Mouse (Mus musculus) testis, adult 2 months (tissue): ENCODE data around the gene Csrnp3. TPM values are rescaled to one million over a fixed set of nuclear protein-coding genes. Genes with fewer than 3 reads are reported as not detected.

ENCODE experiments used
- H3K27ac ChIP-seq: fragments of 200-500 bp; 2 replicates; pipeline ENCODE4 v1.5.1; 2012; ENCODE audit warnings: low read depth, low read length; ENCODE audit not compliant: control insufficient read depth, insufficient read depth
- H3K27me3 ChIP-seq: fragments of 200-500 bp; 2 replicates; pipeline ENCODE4 v1.6.1; 2012; ENCODE audit warnings: mild to moderate bottlenecking, low read length, moderate library complexity; ENCODE audit not compliant: control insufficient read depth, insufficient read depth
- H3K36me3 ChIP-seq: fragments of 200-500 bp; 2 replicates; pipeline ENCODE4 v1.6.1; 2012; ENCODE audit warnings: mild to moderate bottlenecking, low read length; ENCODE audit not compliant: control insufficient read depth, insufficient read depth
- H3K4me1 ChIP-seq: fragments of 200-500 bp; 2 replicates; pipeline ENCODE4 v1.6.1; 2012; ENCODE audit warnings: low read length; ENCODE audit not compliant: control insufficient read depth, insufficient read depth
- H3K4me3 ChIP-seq: fragments of 200-500 bp; 2 replicates; pipeline ENCODE4 v1.5.1; 2012; ENCODE audit warnings: low read depth, mild to moderate bottlenecking, low read length, moderate library complexity, mixed read lengths; ENCODE audit not compliant: control insufficient read depth
- CTCF ChIP-seq: fragments of 200-500 bp; IDR thresholded peaks from 2 replicates; pipeline ENCODE4 v1.5.1; 2012; ENCODE audit warnings: low read depth, mild to moderate bottlenecking, inconsistent platforms, low read length, moderate library complexity; ENCODE audit not compliant: control insufficient read depth, insufficient read depth, insufficient replicate concordance
- POLR2A ChIP-seq: fragments of 200-500 bp; IDR thresholded peaks from 2 replicates; pipeline ENCODE4 v1.6.1; 2012; ENCODE audit warnings: low read depth, mild to moderate bottlenecking, inconsistent platforms, low read length, moderate library complexity; ENCODE audit not compliant: control insufficient read depth
- polyA plus RNA-seq: library from polyadenylated mRNA; depleted of rRNA; stranded (reverse); fragments of >200 nt; gene quantifications from 2 replicates; pipeline ENCODE4 v1.2.3, GENCODE M21; 2012

Csrnp3 gene
- polyA plus RNA-seq, 1 experiment, result 9.4 TPM

DNA sequence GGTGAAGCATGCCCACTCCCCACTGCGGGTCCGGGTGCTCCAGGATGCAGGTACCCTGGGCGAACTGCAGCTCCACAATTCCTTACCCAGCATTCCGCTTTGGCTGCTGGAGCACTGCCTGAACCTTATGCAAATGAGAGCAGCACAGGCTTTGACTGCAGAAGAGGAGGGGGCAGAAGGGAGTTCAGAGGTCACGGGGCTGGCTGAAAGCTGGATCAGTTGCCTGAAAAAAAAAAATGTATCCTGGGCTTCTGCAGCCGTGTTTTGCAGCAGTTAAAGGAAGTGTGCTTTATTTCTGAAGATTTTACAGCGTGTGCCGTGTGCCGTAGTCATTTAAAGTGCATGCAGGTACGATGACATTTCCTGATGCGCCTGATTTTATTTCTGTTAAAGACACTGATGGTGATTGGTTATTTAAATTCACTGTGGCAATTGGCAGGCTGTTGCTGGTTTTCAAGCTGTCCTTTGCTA, 86.3 kb downstream of the Csrnp3 start:
- no peak for TF ChIP-seq POLR2A
- TF ChIP-seq CTCF, result no peak
- no peaks in the 10 kb centered on the region for H3K36me3 ChIP-seq
- peaks cover 2% of the 10 kb centered on the region for H3K4me1 ChIP-seq
- no peaks in the 10 kb centered on the region for H3K27me3 ChIP-seq
- peak overlapping the region; percentile 77 for H3K4me3 ChIP-seq
- no peak overlapping the region for H3K27ac ChIP-seq

- Histone ChIP-seq H3K36me3 (no peaks in the 10 kb centered on the region), H3K4me3 (no peak overlapping the region), H3K27ac (no peak overlapping the region), H3K4me1 (peaks cover 2% of the 10 kb centered on the region), H3K27me3 (no peaks in the 10 kb centered on the region)
- TF ChIP-seq CTCF (no peak), POLR2A (no peak)
These were observed 88.5 kb downstream of the Csrnp3 start for GRCm38 (mm10) chr2:65934099-65934498.

GRCm38 (mm10) chr2:65938900-65939299, 93.3 kb downstream of the Csrnp3 start:
- H3K27ac ChIP-seq, result no peak overlapping the region
- H3K4me1 ChIP-seq, result no peaks in the 10 kb centered on the region
- no peaks in the 10 kb centered on the region for H3K36me3 ChIP-seq
- H3K4me3 ChIP-seq, result no peak overlapping the region
- H3K27me3 ChIP-seq, result no peaks in the 10 kb centered on the region
- TF ChIP-seq CTCF, result no peak
- no peak for TF ChIP-seq POLR2A

- Histone ChIP-seq H3K36me3 (no peaks in the 10 kb centered on the region), H3K27ac (no peak overlapping the region), H3K27me3 (no peaks in the 10 kb centered on the region), H3K4me1 (no peaks in the 10 kb centered on the region), H3K4me3 (no peak overlapping the region)
- no peak for TF ChIP-seq CTCF
- no peak for TF ChIP-seq POLR2A
These were observed 94.8 kb downstream of the Csrnp3 start for GRCm38 (mm10) chr2:65940351-65940750.

DNA sequence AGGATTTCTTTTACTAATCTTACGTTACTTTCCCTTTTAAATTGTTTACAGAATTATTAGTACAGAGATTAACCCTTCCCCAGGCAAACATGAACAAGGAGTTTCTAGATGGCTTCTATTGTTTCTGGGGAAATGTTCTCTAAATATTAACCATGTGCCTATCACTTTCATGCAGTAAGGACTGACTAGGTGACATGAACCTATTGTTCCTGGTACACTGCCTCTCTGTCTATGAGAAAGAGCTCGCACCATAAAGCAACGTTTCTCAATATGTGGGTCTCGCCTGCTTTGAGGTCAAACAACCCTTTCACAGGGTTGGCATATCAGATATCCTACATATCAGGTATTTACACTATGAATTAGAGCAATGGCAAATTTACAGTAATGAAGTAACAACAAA, 96.8 kb downstream of the Csrnp3 start:
- no peak overlapping the region for H3K27ac ChIP-seq

DNA sequence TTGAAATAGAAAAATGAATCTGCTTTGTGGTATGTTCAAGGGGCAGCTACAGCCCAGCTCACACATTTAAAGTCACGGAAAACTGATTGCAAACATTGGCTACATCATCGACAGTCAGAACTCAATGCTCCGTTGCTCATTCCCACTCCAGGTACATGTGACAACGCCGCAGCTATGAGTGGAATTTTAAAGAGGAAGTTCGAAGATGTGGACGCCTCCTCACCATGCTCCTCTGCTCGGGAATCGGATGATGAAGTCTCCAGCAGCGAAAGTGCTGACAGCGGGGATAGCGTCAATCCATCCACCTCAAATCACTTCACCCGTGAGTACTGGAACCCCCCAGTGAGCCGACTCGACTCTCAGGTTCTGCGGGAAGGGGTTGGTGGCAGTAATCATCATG, 103.2 kb downstream of the Csrnp3 start:
- H3K36me3 ChIP-seq, result no peaks in the 10 kb centered on the region
- peak overlapping the region; percentile 8 for H3K4me3 ChIP-seq
- H3K27ac ChIP-seq, result no peak overlapping the region
- no peak for TF ChIP-seq CTCF
- H3K4me1 ChIP-seq, result peaks cover 2% of the 10 kb centered on the region; the same call in 1 of the 2 replicates
- no peaks in the 10 kb centered on the region for H3K27me3 ChIP-seq

More for the DNA sequence above, 96.8 kb downstream of the Csrnp3 start:
- Histone ChIP-seq H3K4me1 (no peaks in the 10 kb centered on the region), H3K4me3 (no peak overlapping the region), H3K27me3 (no peaks in the 10 kb centered on the region), H3K36me3 (no peaks in the 10 kb centered on the region)
- TF ChIP-seq CTCF (no peak), POLR2A (no peak)

DNA sequence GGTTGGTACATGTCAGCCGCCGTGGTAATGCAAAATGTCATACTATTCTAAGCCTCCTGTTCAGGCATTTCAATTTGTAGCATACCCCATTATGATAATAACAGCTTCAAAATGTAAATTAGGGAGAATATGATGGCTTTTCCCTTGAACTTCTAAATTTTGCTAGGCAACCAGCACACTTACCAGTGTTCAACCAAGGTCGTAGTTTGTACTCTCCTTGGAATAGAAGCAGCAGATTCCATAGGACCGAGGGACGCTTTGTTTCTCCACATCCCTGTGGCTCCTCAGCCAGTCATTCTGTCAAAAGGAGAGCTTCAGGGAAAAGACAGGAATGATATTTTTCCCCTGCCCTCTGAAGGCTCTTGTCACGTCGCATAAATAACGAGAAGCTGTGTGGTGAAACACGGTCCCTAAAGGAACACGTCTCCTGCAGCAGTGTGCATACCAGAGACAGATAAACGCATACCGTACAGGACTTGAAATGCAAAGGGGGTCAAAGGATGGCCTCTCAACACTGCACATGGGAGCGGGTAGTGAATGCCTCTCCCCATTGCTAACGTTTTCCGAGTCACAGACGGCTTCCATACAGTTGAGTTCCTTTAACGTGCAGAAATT, 108.3 kb downstream of the Csrnp3 start:
- Histone ChIP-seq H3K27ac (no peak overlapping the region), H3K4me3 (no peak overlapping the region), H3K36me3 (no peaks in the 10 kb centered on the region), H3K4me1 (peaks cover 2% of the 10 kb centered on the region; the same call in 1 of the 2 replicates), H3K27me3 (no peaks in the 10 kb centered on the region)
- no peak for TF ChIP-seq POLR2A
- TF ChIP-seq CTCF, result no peak

- no peak for TF ChIP-seq POLR2A
- Histone ChIP-seq H3K27ac (no peak overlapping the region), H3K36me3 (no peaks in the 10 kb centered on the region), H3K27me3 (no peaks in the 10 kb centered on the region), H3K4me1 (no peaks in the 10 kb centered on the region), H3K4me3 (no peak overlapping the region)
These were observed 110.2 kb downstream of the Csrnp3 start for GRCm38 (mm10) chr2:65955804-65956203.
